ENCODE assay signal across 10 mouse cellular contexts in genomic region chr10:6114883-6115622, GRCm38 (mm10).
DNase-seq lines count a peak whose midpoint lies in the region; ATAC-seq and TF ChIP-seq lines count a peak whose summit lies in the region.
"Had no signal": no experiment of that assay in that cellular context is flagged by ENCODE, and none has a peak within 500 bp of the region (broad histone marks: within the 10 kb centered on the region; RNA-seq: fewer than 3 reads in every experiment).

No protein-coding gene starts in this region.

- no peaks in the 10 kb centered on the region for H3K36me3 ChIP-seq in hindbrain, embryonic 15.5 days
- no peaks in the 10 kb centered on the region for H3K36me3 ChIP-seq in hindbrain, embryonic 12.5 days
- no peaks in the 10 kb centered on the region for H3K36me3 ChIP-seq in lung, embryonic 15.5 days
- no peaks in the 10 kb centered on the region for H3K36me3 ChIP-seq in thymus, adult 2 months (ENCODE audit: control insufficient read depth, insufficient read depth, low read length)
- H3K36me3 ChIP-seq: limb, embryonic 12.5 days had no signal

- no peaks in the 10 kb centered on the region for H3K27me3 ChIP-seq in hindbrain, embryonic 15.5 days
- no peaks in the 10 kb centered on the region for H3K27me3 ChIP-seq in hindbrain, embryonic 12.5 days
- no peaks in the 10 kb centered on the region for H3K27me3 ChIP-seq in lung, embryonic 15.5 days
- H3K27me3 ChIP-seq in thymus, adult 2 months (ENCODE audit: control insufficient read depth, insufficient read depth, low read length): no peaks in the 10 kb centered on the region
- H3K27me3 ChIP-seq: limb, embryonic 12.5 days had no signal

- no peaks in the 10 kb centered on the region for H3K4me1 ChIP-seq in hindbrain, embryonic 15.5 days (replicated peaks)
- no peaks in the 10 kb centered on the region for H3K4me1 ChIP-seq in hindbrain, embryonic 12.5 days
- no peaks in the 10 kb centered on the region; the same call in 1 of the 2 replicates for H3K4me1 ChIP-seq in lung, embryonic 15.5 days
- H3K4me1 ChIP-seq in thymus, adult 2 months (replicated peaks; ENCODE audit: control insufficient read depth, insufficient read depth, low read length): no peaks in the 10 kb centered on the region
- H3K4me1 ChIP-seq: limb, embryonic 12.5 days had no signal

- H3K27ac ChIP-seq in hindbrain, embryonic 15.5 days (replicated peaks): no peak overlapping the region
- H3K27ac ChIP-seq in hindbrain, embryonic 12.5 days: no peak overlapping the region
- no peak overlapping the region for H3K27ac ChIP-seq in lung, embryonic 15.5 days
- no peak overlapping the region for H3K27ac ChIP-seq in thymus, adult 2 months (ENCODE audit: control insufficient read depth, insufficient read depth, low read length)
- H3K27ac ChIP-seq: limb, embryonic 12.5 days had no signal

- DNase-seq in adrenal gland, adult (ENCODE audit: inconsistent age in 2 of 2, low spot score in 1 of 2): peak; percentile 13 to 18
- no peak for DNase-seq in adrenal gland, adult 2 months
- DNase-seq in brain, adult 2 months (ENCODE audit: low read depth, low spot score): peak; percentile 48
- no peak for DNase-seq in thymus, postnatal 14 days
- DNase-seq in thymus, adult 2 months: no peak

- H3K4me2 ChIP-seq in hindbrain, embryonic 15.5 days: no peak overlapping the region
- H3K4me2 ChIP-seq in hindbrain, embryonic 12.5 days (replicated peaks): no peak overlapping the region
- H3K4me2 ChIP-seq in lung, embryonic 15.5 days: no peak overlapping the region
- H3K4me2 ChIP-seq: limb, embryonic 12.5 days had no signal

- TF ChIP-seq CTCF in thymus, adult 2 months (IDR thresholded peaks at IDR 0.05; ENCODE audit: borderline replicate concordance, control insufficient read depth, extremely low read depth, insufficient read depth, low read length, poor library complexity): no peak

- 62% methylated on average over 7 of the region's 7 CpGs for WGBS in hindbrain, embryonic 15.5 days
- 76% methylated on average over 7 of the region's 7 CpGs for WGBS in hindbrain, embryonic 12.5 days
- 48% methylated on average over 7 of the region's 7 CpGs for WGBS in lung, embryonic 15.5 days
- WGBS in thymus, adult 2 months: 90% methylated on average over 7 of the region's 7 CpGs

- no peak for TF ChIP-seq POLR2A in thymus, adult 2 months (IDR thresholded peaks at IDR 0.05; ENCODE audit: control insufficient read depth, extremely low read depth, insufficient read depth, low read length, poor library complexity)

- ATAC-seq in hindbrain, embryonic 15.5 days (ENCODE audit: low FRiP score, low read depth): peak; percentile 81
- ATAC-seq in hindbrain, embryonic 12.5 days (ENCODE audit: low FRiP score): no peak
- peak; percentile 67; the same call in 1 of the 2 replicates for ATAC-seq in lung, embryonic 15.5 days (ENCODE audit: borderline replicate concordance, extremely low read depth, low FRiP score, low TSS enrichment)
- ATAC-seq: activated CD4-positive, CD25-positive, alpha-beta regulatory T cell, adult 4 months had no signal

- no peaks in the 10 kb centered on the region for H3K9me3 ChIP-seq in hindbrain, embryonic 15.5 days
- no peaks in the 10 kb centered on the region for H3K9me3 ChIP-seq in hindbrain, embryonic 12.5 days (replicated peaks)
- H3K9me3 ChIP-seq in lung, embryonic 15.5 days: no peaks in the 10 kb centered on the region
- H3K9me3 ChIP-seq: limb, embryonic 12.5 days had no signal

- no peak overlapping the region for H3K9ac ChIP-seq in hindbrain, embryonic 15.5 days
- no peak overlapping the region for H3K9ac ChIP-seq in hindbrain, embryonic 12.5 days
- no peak overlapping the region for H3K9ac ChIP-seq in lung, embryonic 15.5 days
- H3K9ac ChIP-seq: limb, embryonic 12.5 days had no signal

- no peak overlapping the region for H3K4me3 ChIP-seq in hindbrain, embryonic 15.5 days
- no peak overlapping the region for H3K4me3 ChIP-seq in hindbrain, embryonic 12.5 days
- no peak overlapping the region for H3K4me3 ChIP-seq in lung, embryonic 15.5 days
- H3K4me3 ChIP-seq in thymus, adult 2 months (ENCODE audit: control insufficient read depth, insufficient read depth, low read length): no peak overlapping the region
- H3K4me3 ChIP-seq: limb, embryonic 12.5 days had no signal

Comparison
In these comparisons a context has a peak if more than half of its experiments do, and no peak if none do; other contexts are left out.
1. DNase-seq: peak in adrenal gland, adult (2 of 2) and brain, adult 2 months (single experiment); none in adrenal gland, adult 2 months (single experiment), thymus, postnatal 14 days (single experiment) and thymus, adult 2 months (single experiment).